Mouse (Mus musculus) Patski (cell line): Measurements from ENCODE around the gene Apoc1. TPM values are rescaled to one million over a fixed set of nuclear protein-coding genes. Genes with fewer than 3 reads are reported as not detected.
"Not testable (repeated sequence)": the region's sequence is repeated elsewhere in the genome, so short reads cannot be mapped to it uniquely, and the experiment has no call there.

Experiments used
- ATAC-seq: fragments of 100-300 bp; one replicate; pipeline ENCODE4 v1.8.0; 2021
- CTCF ChIA-PET: fragments of 350-600 bp; sonication (Branson Sonifier 250); formaldehyde crosslinking; loops from one replicate; lab custom pipeline; 2022; ENCODE audit warnings: inconsistent platforms; lab: Charles Lee
- POLR2A ChIA-PET: fragments of 350-600 bp; sonication (Branson Sonifier 250); formaldehyde crosslinking; loops from one replicate; lab custom pipeline; 2022; ENCODE audit warnings: antibody characterized with exemption, inconsistent platforms; lab: Charles Lee
- DNase-seq: peaks from one replicate; pipeline ENCODE4 v3.0.0-alpha.2; 2011; ENCODE audit warnings: low read depth, low spot score
- H3K27me3 ChIP-seq: fragments of 371-371 bp; one replicate; pipeline ENCODE4 v1.5.1; 2021
- CTCF ChIP-seq: fragments of 100-300 bp; IDR thresholded peaks from one replicate; pipeline ENCODE4 v1.5.1; 2021
- in situ Hi-C: fragments of 300-500 bp; cut with MboI; formaldehyde crosslinking; loops from 3 replicates; pipeline ENCODE4 v1.11.1; 2018; ENCODE audit warnings: low pct_unique_long_range_greater_than_20kb, mixed read lengths
- polyA plus RNA-seq: library from polyadenylated mRNA; unstranded; gene quantifications from one replicate; pipeline ENCODE4 v1.2.3, GENCODE M21; 2021

The Apoc1 gene
- polyA plus RNA-seq, 1 experiment from 2014 or later: 1.6 TPM

DNA sequence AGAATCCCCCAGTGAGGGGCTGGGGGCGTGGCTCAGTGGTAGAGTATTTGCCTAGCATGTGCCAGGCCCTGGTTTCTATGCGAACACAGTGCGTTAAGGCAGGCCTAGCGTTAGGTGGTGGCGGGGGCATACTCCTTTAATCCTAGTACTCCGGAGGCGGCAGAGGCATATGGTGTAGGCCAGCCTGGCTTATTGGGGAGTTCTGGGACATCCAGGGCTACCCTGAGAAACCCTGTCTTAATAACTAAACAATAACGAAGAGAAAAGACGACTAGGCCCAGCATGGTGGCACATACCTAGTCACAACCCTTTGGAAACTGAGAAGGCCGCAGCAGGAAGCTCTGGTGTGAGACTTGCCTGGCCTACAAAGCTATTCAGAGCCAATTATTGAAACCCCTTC is 4.4 kb downstream of the Apoc1 start:
- in situ Hi-C loops: no loop called here
- H3K27me3 ChIP-seq: no peaks in the 10 kb centered on the region
- TF ChIP-seq CTCF: no peak
- POLR2A ChIA-PET: interaction anchor here (0.7 kb wide), 1 partner anchor 13 kb away, joined by 5 read pairs; no protein-coding TSS in a partner anchor
- DNase-seq (no peak), ATAC-seq (no peak)
- CTCF ChIA-PET: no interaction called here

DNA sequence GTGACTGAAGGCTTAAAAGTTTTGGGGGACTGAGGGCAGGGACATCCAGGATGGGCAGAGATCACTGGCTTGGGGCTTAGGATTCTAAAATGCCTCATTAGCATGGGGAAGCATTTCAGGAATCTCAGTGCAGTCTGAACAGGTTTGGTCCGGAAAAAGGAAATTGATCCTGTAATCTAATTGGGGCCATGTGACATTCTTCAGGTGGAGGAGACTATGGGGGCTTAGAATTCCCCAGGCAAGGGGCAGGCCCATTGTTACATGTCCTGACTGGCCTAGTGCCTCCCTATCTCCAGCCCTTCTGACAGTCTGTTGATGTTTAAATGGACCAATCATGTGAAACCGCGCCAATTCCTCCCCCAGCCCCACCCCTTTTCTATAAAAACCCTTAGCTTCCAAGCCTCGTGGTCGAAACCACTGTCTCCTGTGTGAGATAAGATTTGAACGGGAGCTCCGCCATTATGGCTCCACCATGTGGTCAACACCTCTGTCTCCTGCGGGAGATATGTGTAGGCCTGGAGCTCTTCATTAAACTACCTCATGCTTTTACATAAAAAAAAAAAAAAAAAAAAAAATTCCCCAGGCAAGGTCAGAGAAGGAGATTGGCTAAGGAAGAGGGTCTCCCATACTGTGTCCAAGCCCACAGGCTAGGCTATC is 5.4 kb downstream of the Apoc1 start:
- in situ Hi-C loops, DNase-seq, CTCF ChIA-PET, H3K27me3 ChIP-seq, ATAC-seq: not testable (repeated sequence)
- POLR2A ChIA-PET: interaction anchor here (0.7 kb wide), 1 partner anchor 275 kb away, joined by 3 read pairs; no protein-coding TSS in a partner anchor

DNA sequence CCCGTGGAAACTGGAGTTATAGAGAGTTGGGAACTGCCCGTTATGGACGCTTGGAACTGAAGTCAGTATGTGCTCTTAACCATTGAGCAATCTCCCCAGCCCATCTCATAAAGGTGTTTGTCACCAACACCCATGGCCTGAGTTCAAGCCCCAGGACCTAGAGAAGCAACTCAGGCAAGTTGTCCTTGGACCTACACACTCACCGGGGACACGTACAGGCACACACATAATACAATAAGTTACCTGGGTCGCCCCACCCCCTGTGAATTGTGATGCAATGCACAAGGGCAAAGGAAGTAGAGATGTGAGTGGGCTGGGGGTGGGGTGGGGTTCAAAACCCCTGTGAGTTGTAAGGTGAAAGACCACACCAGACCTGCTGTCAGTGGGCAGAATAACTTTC is 5.9 kb downstream of the Apoc1 start:
- DNase-seq (no peak), ATAC-seq (no peak)
- in situ Hi-C loops: no loop called here
- no peak for TF ChIP-seq CTCF
- ChIA-PET POLR2A (interaction anchor here (0.7 kb wide), 1 partner anchor 275 kb away, joined by 3 read pairs; no protein-coding TSS in a partner anchor), CTCF (no interaction called here)
- no peaks in the 10 kb centered on the region for H3K27me3 ChIP-seq

DNA sequence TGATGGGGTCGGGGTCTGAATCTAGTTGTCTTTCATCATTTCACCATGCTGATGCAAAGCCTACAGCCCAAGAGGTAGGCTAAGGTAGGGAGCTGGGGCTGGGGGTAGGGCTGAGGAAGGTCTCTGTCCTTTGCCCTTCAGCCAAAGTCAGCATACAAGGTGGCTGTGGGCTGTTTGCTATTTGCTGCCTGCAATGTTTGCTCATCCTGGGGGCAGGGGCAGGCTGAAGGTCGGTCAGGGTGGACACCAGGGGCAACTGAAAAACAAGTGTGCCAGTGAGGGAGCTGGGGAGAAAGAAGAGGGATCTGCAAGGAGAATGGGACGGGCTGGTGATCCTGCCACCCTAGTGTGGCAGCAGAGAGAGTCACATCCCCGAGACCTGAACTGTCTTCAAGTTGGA is 7.1 kb downstream of the Apoc1 start:
- ATAC-seq (no peak), DNase-seq (no peak)
- ChIA-PET POLR2A (no interaction called here), CTCF (interaction anchor here (1.0 to 2.4 kb wide), 2 partner anchors 12 to 16 kb away, joined by 3 to 11 read pairs; no protein-coding TSS in a partner anchor)
- TF ChIP-seq CTCF: no peak
- H3K27me3 ChIP-seq: no peaks in the 10 kb centered on the region
- in situ Hi-C loops: no loop called here

DNA sequence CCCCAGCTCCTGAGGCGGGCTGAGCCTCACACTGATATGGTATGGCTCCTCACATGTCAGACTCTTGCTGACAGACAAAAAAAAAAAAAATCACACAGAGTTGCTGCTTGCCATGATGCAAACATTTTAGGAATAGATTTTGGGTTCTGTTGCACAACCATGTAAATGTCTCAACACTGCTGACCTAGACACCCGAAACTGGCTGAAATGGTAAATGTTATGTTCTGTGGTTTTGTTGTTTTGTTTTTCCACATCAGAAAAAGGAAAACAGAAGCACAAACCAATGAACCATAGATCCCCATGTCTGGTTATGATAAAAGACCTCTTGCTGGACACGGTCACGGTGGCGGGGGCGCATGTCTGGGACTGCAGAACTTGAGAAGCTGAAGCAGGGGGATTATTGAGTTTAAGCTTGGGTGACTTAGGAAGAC is 8.7 kb downstream of the Apoc1 start:
- in situ Hi-C loops: no loop called here
- ATAC-seq (no peak), DNase-seq (no peak)
- H3K27me3 ChIP-seq: no peaks in the 10 kb centered on the region
- ChIA-PET POLR2A (interaction anchor here (0.8 kb wide), 1 partner anchor 17 kb away, joined by 3 read pairs; no protein-coding TSS in a partner anchor), CTCF (interaction anchor here (1.4 to 2.4 kb wide), 4 partner anchors 9 to 28 kb away, joined by 3 to 11 read pairs (median 4); no protein-coding TSS in a partner anchor)
- no peak for TF ChIP-seq CTCF

DNA sequence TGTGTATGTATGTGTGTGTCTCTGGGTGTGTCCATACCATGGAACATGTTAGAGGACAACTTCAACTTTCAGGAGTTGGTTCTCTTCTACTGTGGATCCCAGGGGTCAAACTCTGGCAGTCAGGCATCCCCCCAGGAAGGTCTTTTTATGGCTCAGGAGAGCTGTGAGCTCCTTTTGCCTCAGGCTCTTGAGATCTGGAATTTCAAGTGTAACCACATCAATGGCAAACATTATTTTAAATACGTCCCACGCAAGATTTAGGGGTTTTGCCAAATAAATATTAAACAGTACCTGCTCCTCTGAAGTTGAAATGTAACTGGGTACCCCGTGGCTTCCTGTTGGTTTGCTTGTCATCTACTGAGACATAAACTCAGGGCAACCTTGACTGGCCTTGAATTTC is 9.5 kb downstream of the Apoc1 start:
- TF ChIP-seq CTCF: no peak
- CTCF ChIA-PET: interaction anchor here (0.8 to 2.0 kb wide), 3 partner anchors 10 to 18 kb away, joined by 3 to 5 read pairs (median 4); no protein-coding TSS in a partner anchor
- in situ Hi-C loops: no loop called here
- ATAC-seq: no peak
- POLR2A ChIA-PET: no interaction called here
- peak; percentile 50 for DNase-seq
- H3K27me3 ChIP-seq: no peaks in the 10 kb centered on the region

DNA sequence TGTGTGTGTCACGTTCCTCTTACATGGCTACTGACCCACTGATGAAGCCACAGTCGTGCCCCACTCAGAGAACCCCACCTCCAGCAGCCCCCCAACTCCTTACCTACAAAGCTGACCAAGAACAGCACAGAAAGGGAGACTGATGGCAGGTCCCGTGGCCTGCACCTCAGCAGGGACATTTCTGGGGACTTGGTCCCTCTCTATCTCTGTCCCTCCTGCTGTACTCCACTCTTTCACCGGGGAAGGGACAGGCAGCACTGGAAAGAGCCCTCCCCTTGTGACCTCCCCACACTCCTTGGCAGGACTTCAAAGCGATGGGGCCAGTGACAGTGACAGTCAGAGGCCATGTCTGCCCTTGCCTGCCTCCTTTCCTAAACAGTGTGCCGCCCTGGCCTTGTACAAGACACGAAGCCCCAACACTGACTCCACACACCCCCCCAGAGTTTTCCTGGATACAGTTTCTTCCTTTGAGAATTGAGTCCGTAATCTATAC is 11.2 kb downstream of the Apoc1 start, which contains the start of the genes Gm44805 and Apoc4:
Gene Gm44805, minus strand, starts transcription at position 222 of the 493 bp plus-strand sequence.
Gene Apoc4, minus strand, starts transcription at position 278 of the 493 bp plus-strand sequence.
- POLR2A ChIA-PET: no interaction called here
- TF ChIP-seq CTCF: no peak
- CTCF ChIA-PET: interaction anchor here (1.7 to 2.2 kb wide), 2 partner anchors 9 to 12 kb away, joined by 4 to 10 read pairs; no protein-coding TSS in a partner anchor
- DNase-seq (no peak), ATAC-seq (no peak)
- in situ Hi-C loops: no loop called here
- no peaks in the 10 kb centered on the region for H3K27me3 ChIP-seq

GRCm38 (mm10) chr7:19680702-19681101 is 11.8 kb downstream of the Apoc1 start:
- DNase-seq (no peak), ATAC-seq (no peak)
- CTCF ChIA-PET: interaction anchor here (1.7 to 2.2 kb wide), 2 partner anchors 9 to 12 kb away, joined by 4 to 10 read pairs; no protein-coding TSS in a partner anchor
- in situ Hi-C loops: no loop called here
- no peak for TF ChIP-seq CTCF
- POLR2A ChIA-PET: interaction anchor here (0.6 kb wide), 1 partner anchor 275 kb away, joined by 5 read pairs; no protein-coding TSS in a partner anchor
- H3K27me3 ChIP-seq: no peaks in the 10 kb centered on the region

GRCm38 (mm10) chr7:19678901-19679300 is 13.6 kb downstream of the Apoc1 start:
- ChIA-PET CTCF (interaction anchor here (1.2 to 1.6 kb wide), 2 partner anchors 19 to 21 kb away, joined by 3 to 6 read pairs; no protein-coding TSS in a partner anchor), POLR2A (no interaction called here)
- H3K27me3 ChIP-seq: no peaks in the 10 kb centered on the region
- in situ Hi-C loops: no loop called here
- no peak for TF ChIP-seq CTCF
- DNase-seq (no peak), ATAC-seq (no peak)

DNA sequence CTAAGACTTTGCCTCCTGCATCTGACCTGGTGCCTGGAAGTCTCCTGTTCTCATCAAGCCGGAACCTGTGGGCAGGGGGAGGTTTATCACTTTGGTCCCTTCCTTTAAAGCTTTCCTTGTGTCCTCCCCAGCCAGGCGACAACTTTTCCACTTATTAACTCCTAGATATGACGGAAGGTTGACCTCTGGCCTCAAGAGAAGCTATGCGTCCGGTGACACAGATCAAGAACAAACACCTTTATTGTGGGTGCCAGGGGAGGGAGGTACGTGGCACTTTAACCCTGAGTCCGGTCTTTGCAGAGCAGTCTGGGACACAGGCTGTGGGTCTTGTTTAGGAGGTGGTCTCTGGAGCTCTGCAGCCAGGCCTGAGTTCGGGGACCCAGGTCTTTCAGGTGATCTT is 14.6 kb downstream of the Apoc1 start, which contains the start of gene Apoc2:
Gene Apoc2, minus strand, starts transcription at position 70 of the 400 bp plus-strand sequence.
- TF ChIP-seq CTCF: no peak

More for the DNA sequence above, 14.6 kb downstream of the Apoc1 start, which contains the start of gene Apoc2:
- ChIA-PET CTCF (interaction anchor here (1.6 kb wide), 1 partner anchor 22 kb away, joined by 6 read pairs; no protein-coding TSS in a partner anchor), POLR2A (interaction anchor here (1.3 kb wide), 1 partner anchor 9 kb away, joined by 3 read pairs; no protein-coding TSS in a partner anchor)
- in situ Hi-C loops: no loop called here
- H3K27me3 ChIP-seq: no peaks in the 10 kb centered on the region
- no peak for ATAC-seq
- no peak for DNase-seq
